Mouse (Mus musculus) kidney, adult 2 months (tissue): ENCODE data around the gene Kcnmb3. TPM values are rescaled to one million over a fixed set of nuclear protein-coding genes. Genes with fewer than 3 reads are reported as not detected.

Experiments
- DNase-seq: peaks from one replicate; pipeline ENCODE4 v3.0.0; 2021
- H3K27ac ChIP-seq: fragments of 200-500 bp; 2 replicates; pipeline ENCODE4 v1.5.1; 2012; ENCODE audit warnings: low read depth, low read length, control low read depth, inconsistent platforms; ENCODE audit not compliant: insufficient read depth
- H3K27me3 ChIP-seq: fragments of 200-500 bp; replicated peaks from 2 replicates; pipeline ENCODE4 v1.6.1; 2012; ENCODE audit warnings: mild to moderate bottlenecking, moderate library complexity, low read length, inconsistent platforms; ENCODE audit not compliant: control insufficient read depth, insufficient read depth
- H3K36me3 ChIP-seq: fragments of 200-500 bp; 2 replicates; pipeline ENCODE4 v1.6.1; 2012; ENCODE audit warnings: mild to moderate bottlenecking, moderate library complexity, low read length, inconsistent platforms; ENCODE audit not compliant: control insufficient read depth, insufficient read depth
- H3K4me1 ChIP-seq: fragments of 200-500 bp; 2 replicates; pipeline ENCODE4 v1.6.1; 2011; ENCODE audit warnings: low read length; ENCODE audit not compliant: control insufficient read depth, insufficient read depth
- H3K4me3 ChIP-seq: fragments of 200-500 bp; 2 replicates; pipeline ENCODE4 v1.5.1; 2011; ENCODE audit warnings: mild to moderate bottlenecking, low read depth, low read length, control low read depth; ENCODE audit not compliant: insufficient read depth
- CTCF ChIP-seq: fragments of 200-500 bp; conservative IDR thresholded peaks from 2 replicates; pipeline ENCODE4 v1.5.1; 2011; ENCODE audit warnings: low read depth, mild to moderate bottlenecking, control low read depth, low read length, moderate library complexity, mixed read lengths; ENCODE audit not compliant: insufficient read depth, insufficient read length
- POLR2A ChIP-seq: fragments of 200-500 bp; IDR thresholded peaks from one replicate; pipeline ENCODE4 v1.6.1; 2011; ENCODE audit warnings: low read depth, low read length, control low read depth
- WGBS: fragments of 180-500 bp; shearing (Covaris S2); methylation state at CpG from one replicate; pipeline ENCODE4 v1.1.7; 2018; 5-methylcytosine and 5-hydroxymethylcytosine counted together
- polyA plus RNA-seq: library from polyadenylated mRNA; depleted of rRNA; stranded (reverse); fragments of >200 nt; gene quantifications from 2 replicates; pipeline ENCODE4 v1.2.3, GENCODE M21; 2012

Gene Kcnmb3
- polyA plus RNA-seq, 1 experiment, result 0.05 TPM

- Histone ChIP-seq H3K27ac (no peak overlapping the region), H3K36me3 (no peaks in the 10 kb centered on the region), H3K4me3 (no peak overlapping the region), H3K27me3 (no peaks in the 10 kb centered on the region), H3K4me1 (peaks cover 4% of the 10 kb centered on the region)
- DNase-seq, result no peak
- no peak for TF ChIP-seq POLR2A
- no peak for TF ChIP-seq CTCF
- 71% methylated on average over 11 of the region's 11 CpGs for WGBS
Observed at GRCm38 (mm10) chr3:32506366-32507225, 14.6 kb upstream of the Kcnmb3 start.

- no peak overlapping the region for H3K4me3 ChIP-seq
- no peaks in the 10 kb centered on the region for H3K36me3 ChIP-seq
- no peak overlapping the region for H3K27ac ChIP-seq
- 76% methylated on average over 3 of the region's 3 CpGs for WGBS
- H3K27me3 ChIP-seq, result no peaks in the 10 kb centered on the region
- peaks cover 4% of the 10 kb centered on the region for H3K4me1 ChIP-seq
- no peak for DNase-seq
- TF ChIP-seq POLR2A (no peak), CTCF (no peak)
Observed at GRCm38 (mm10) chr3:32505841-32506240, 13.8 kb upstream of the Kcnmb3 start.

GRCm38 (mm10) chr3:32500346-32500745 lies 8.3 kb upstream of the Kcnmb3 start:
- TF ChIP-seq CTCF, result no peak
- TF ChIP-seq POLR2A, result no peak
- DNase-seq, result peak; percentile 21
- Histone ChIP-seq H3K27ac (no peak overlapping the region), H3K36me3 (no peaks in the 10 kb centered on the region), H3K4me3 (no peak overlapping the region), H3K4me1 (peaks cover 5% of the 10 kb centered on the region; the same call in 1 of the 2 replicates), H3K27me3 (no peaks in the 10 kb centered on the region)
- 89% methylated on average over 2 of the region's 2 CpGs for WGBS

- no peak for DNase-seq
- H3K27ac ChIP-seq, result no peak overlapping the region
Observed at GRCm38 (mm10) chr3:32496711-32497070, 4.7 kb upstream of the Kcnmb3 start.

GRCm38 (mm10) chr3:32495856-32496710 lies 4.1 kb upstream of the Kcnmb3 start:
- no peak for TF ChIP-seq POLR2A
- no peak for TF ChIP-seq CTCF
- no peaks in the 10 kb centered on the region for H3K36me3 ChIP-seq
- WGBS, result 50% methylated on average over 8 of the region's 8 CpGs
- H3K27me3 ChIP-seq, result no peaks in the 10 kb centered on the region
- no peak overlapping the region; the same call in 1 of the 2 replicates for H3K27ac ChIP-seq
- H3K4me1 ChIP-seq, result peaks cover 15% of the 10 kb centered on the region
- H3K4me3 ChIP-seq, result no peak overlapping the region
- DNase-seq, result no peak

More at GRCm38 (mm10) chr3:32496711-32497070, 4.7 kb upstream of the Kcnmb3 start:
- WGBS, result 100% methylated on average over 1 of the region's 1 CpGs
- Histone ChIP-seq H3K27me3 (no peaks in the 10 kb centered on the region), H3K4me1 (peaks cover 15% of the 10 kb centered on the region), H3K4me3 (no peak overlapping the region), H3K36me3 (no peaks in the 10 kb centered on the region)
- TF ChIP-seq CTCF (no peak), POLR2A (no peak)

GRCm38 (mm10) chr3:32495088-32495770 lies 3.2 kb upstream of the Kcnmb3 start:
- peak; percentile 83 for DNase-seq
- WGBS, result 48% methylated on average over 8 of the region's 8 CpGs
- Histone ChIP-seq H3K36me3 (no peaks in the 10 kb centered on the region), H3K4me3 (no peak overlapping the region), H3K27me3 (no peaks in the 10 kb centered on the region), H3K27ac (peak overlapping the region; percentile 32; the same call in 1 of the 2 replicates), H3K4me1 (peaks cover 15% of the 10 kb centered on the region)
- TF ChIP-seq POLR2A, result no peak
- no peak for TF ChIP-seq CTCF
